ENCODE assay signal across 18 mouse cellular contexts in the genomic region with DNA sequence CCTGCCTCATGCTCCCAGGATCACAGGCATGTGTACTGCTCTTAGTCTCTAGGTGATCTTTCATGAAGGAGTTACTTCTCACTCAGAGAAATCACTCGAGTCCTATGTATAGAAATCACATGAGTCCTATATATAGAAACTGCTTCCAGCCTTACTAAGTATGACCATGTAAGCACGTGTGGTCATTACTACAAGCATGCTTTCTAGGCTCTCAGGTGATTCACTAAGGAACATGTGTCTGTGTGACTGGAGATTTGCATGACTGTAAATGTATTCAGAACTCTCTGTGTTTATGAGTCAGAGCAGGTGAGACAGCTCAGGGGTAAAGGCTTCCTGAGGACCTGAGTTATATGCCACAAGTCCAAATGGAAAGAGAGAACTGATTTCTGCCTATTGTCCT. TPM values are rescaled to one million over a fixed set of nuclear protein-coding genes. Genes with fewer than 3 reads are reported as not detected.
"Had no signal": no experiment of that assay in that cellular context is flagged by ENCODE, and none has a peak within 500 bp of the region (broad histone marks: within the 10 kb centered on the region; RNA-seq: fewer than 3 reads in every experiment).

No protein-coding gene starts in this region.

- H3K9me3 ChIP-seq: liver, embryonic 15.5 days; lung, embryonic 15.5 days; megakaryocyte, embryonic 14.5 days; midbrain, embryonic 13.5 days; midbrain, embryonic 15.5 days; neural tube, embryonic 12.5 days had no signal

- ATAC-seq: liver, postnatal 0 days; lung, postnatal 0 days; midbrain, embryonic 13.5 days; midbrain, embryonic 15.5 days had no signal

- H3K27me3 ChIP-seq: liver, embryonic 15.5 days; lung, embryonic 15.5 days; megakaryocyte, embryonic 14.5 days; midbrain, embryonic 13.5 days; midbrain, embryonic 15.5 days; neural tube, embryonic 12.5 days had no signal

- DNase-seq: liver, postnatal 0 days; lung, adult 2 months; lung, postnatal 14 days; lung, postnatal 36 days; right cerebral cortex, postnatal 14 days; spleen, adult 18-20 months; thymus, adult 18-20 months; thymus, postnatal 14 days; thymus, postnatal 36 days had no signal

- H3K4me1 ChIP-seq: liver, embryonic 15.5 days; lung, embryonic 15.5 days; megakaryocyte, embryonic 14.5 days; midbrain, embryonic 13.5 days; midbrain, embryonic 15.5 days; neural tube, embryonic 12.5 days had no signal

- H3K27ac ChIP-seq: liver, embryonic 15.5 days; lung, embryonic 15.5 days; macrophage; midbrain, embryonic 13.5 days; midbrain, embryonic 15.5 days; neural tube, embryonic 12.5 days had no signal

- H3K4me2 ChIP-seq: liver, embryonic 15.5 days; lung, embryonic 15.5 days; midbrain, embryonic 11.5 days; midbrain, embryonic 13.5 days; midbrain, embryonic 15.5 days; neural tube, embryonic 12.5 days had no signal

- H3K4me3 ChIP-seq: liver, embryonic 15.5 days; lung, embryonic 15.5 days; megakaryocyte, embryonic 14.5 days; midbrain, embryonic 13.5 days; midbrain, embryonic 15.5 days; neural tube, embryonic 12.5 days had no signal

- H3K36me3 ChIP-seq: liver, embryonic 15.5 days; lung, embryonic 15.5 days; midbrain, embryonic 13.5 days; midbrain, embryonic 15.5 days; neural tube, embryonic 12.5 days had no signal

- H3K9ac ChIP-seq: liver, embryonic 15.5 days; liver, postnatal 0 days; lung, embryonic 15.5 days; midbrain, embryonic 13.5 days; midbrain, embryonic 15.5 days; neural tube, embryonic 12.5 days had no signal

RNA-seq across cellular contexts. Expression of a gene that starts 24.3 kb away (rescaled TPM):
- polyA plus RNA-seq: midbrain, embryonic 15.5 days had no signal
